Mouse (Mus musculus) MEL (cell line): ENCODE results near the gene Homer2. TPM values are rescaled to one million over a fixed set of nuclear protein-coding genes. Genes with fewer than 3 reads are reported as not detected.

Source experiments
- DNase-seq: peaks from one replicate; pipeline ENCODE4 v3.0.0; 2011; ENCODE audit warnings: low read depth, low spot score
- H3K27ac ChIP-seq: 2 replicates; pipeline ENCODE4 v1.5.1; 2012; ENCODE audit warnings: low read depth, mild to moderate bottlenecking, control low read depth, low read length, moderate library complexity; ENCODE audit not compliant: control insufficient read depth
- H3K27me3 ChIP-seq, 2 experiments: fragments of 150-350 bp in 1 of 2; sonication (generic) in 1 of 2; 2 replicates each; pipeline ENCODE4 v1.6.1; 2012; ENCODE audit warnings: low read length in 2 of 2, mild to moderate bottlenecking in 2 of 2, improper control_type of control experiment in 1 of 2, moderate library complexity in 1 of 2; ENCODE audit not compliant: insufficient read depth in 2 of 2, control insufficient read depth in 1 of 2
- H3K36me3 ChIP-seq, 2 experiments: 2 replicates each; pipeline ENCODE4 v1.6.1; 2012 to 2014; ENCODE audit warnings: low read length in 2 of 2, improper control_type of control experiment in 1 of 2, inconsistent platforms in 1 of 2, mild to moderate bottlenecking in 1 of 2; ENCODE audit not compliant: insufficient read depth in 2 of 2, control insufficient read depth in 1 of 2
- H3K4me1 ChIP-seq, 2 experiments: fragments of 150-350 bp in 1 of 2; sonication (generic) in 1 of 2; 2 replicates each; pipeline ENCODE4 v1.6.1; 2012; ENCODE audit warnings: low read length in 2 of 2, improper control_type of control experiment in 1 of 2, mild to moderate bottlenecking in 1 of 2; ENCODE audit not compliant: insufficient read depth in 2 of 2, control insufficient read depth in 1 of 2
- H3K4me3 ChIP-seq, 2 experiments: fragments of 150-350 bp in 1 of 2; sonication (generic) in 1 of 2; 2 replicates each; pipeline ENCODE4 v1.5.1; 2012; ENCODE audit warnings: low read depth in 2 of 2, low read length in 2 of 2, mild to moderate bottlenecking in 2 of 2, moderate library complexity in 2 of 2, control low read depth in 1 of 2, improper control_type of control experiment in 1 of 2; ENCODE audit not compliant: control insufficient read depth in 1 of 2, insufficient read depth in 1 of 2
- H3K79me2 ChIP-seq: 2 replicates; pipeline ENCODE4 v1.6.1; 2012; ENCODE audit warnings: mild to moderate bottlenecking, low read length, moderate library complexity; ENCODE audit not compliant: control insufficient read depth, poor library complexity, insufficient read depth
- H3K9ac ChIP-seq: 2 replicates; pipeline ENCODE4 v1.6.1; 2012; ENCODE audit warnings: low read depth, mild to moderate bottlenecking, control low read depth, low read length, moderate library complexity; ENCODE audit not compliant: control insufficient read depth, poor library complexity, severe bottlenecking
- H3K9me3 ChIP-seq: fragments of 150-350 bp; sonication (generic); replicated peaks from 2 replicates; pipeline ENCODE4 v1.6.1; 2012; ENCODE audit warnings: mild to moderate bottlenecking, low read length, improper control_type of control experiment, moderate library complexity; ENCODE audit not compliant: insufficient read depth
- CTCF ChIP-seq, 3 experiments: IDR thresholded peaks in 2 of 3; conservative IDR thresholded peaks in 1 of 3; 2 replicates each; pipeline ENCODE4 v1.5.1; 2011 to 2012; ENCODE audit warnings: low read length in 3 of 3, low read depth in 2 of 3, mild to moderate bottlenecking in 2 of 3, improper control_type of control experiment in 1 of 3, inconsistent platforms in 1 of 3, mixed read lengths in 1 of 3, moderate library complexity in 1 of 3; ENCODE audit not compliant: control insufficient read depth in 1 of 3, insufficient read depth in 1 of 3, poor library complexity in 1 of 3, severe bottlenecking in 1 of 3
- E2F4 ChIP-seq: IDR thresholded peaks from 2 replicates; pipeline ENCODE4 v1.6.1; 2011; ENCODE audit warnings: low read depth, low read length, improper control_type of control experiment, borderline replicate concordance
- EP300 ChIP-seq, 2 experiments: IDR thresholded peaks; 2 replicates each; pipeline ENCODE4 v1.6.1; 2011; ENCODE audit warnings: improper control_type of control experiment in 2 of 2, low read length in 2 of 2, low read depth in 1 of 2, mild to moderate bottlenecking in 1 of 2
- GATA1 ChIP-seq: IDR thresholded peaks from 2 replicates; pipeline ENCODE4 v1.6.1; 2011; ENCODE audit warnings: low read depth, low read length, improper control_type of control experiment
- HCFC1 ChIP-seq: IDR thresholded peaks from 2 replicates; pipeline ENCODE4 v1.6.1; 2012; ENCODE audit warnings: low read depth, mild to moderate bottlenecking, inconsistent platforms, low read length, improper control_type of control experiment, moderate library complexity
- KAT2A ChIP-seq: conservative IDR thresholded peaks from 2 replicates; pipeline ENCODE4 v1.6.1; 2012; ENCODE audit warnings: low read depth, low read length, improper control_type of control experiment, inconsistent platforms
- MAFK ChIP-seq: IDR thresholded peaks from 2 replicates; pipeline ENCODE4 v1.6.1; 2011; ENCODE audit warnings: low read depth, mild to moderate bottlenecking, low read length, improper control_type of control experiment, borderline replicate concordance
- MEF2A ChIP-seq: IDR thresholded peaks from 2 replicates; pipeline ENCODE4 v1.6.1; 2014; ENCODE audit warnings: low read depth, mild to moderate bottlenecking, inconsistent platforms, low read length, improper control_type of control experiment; ENCODE audit not compliant: poor library complexity, insufficient replicate concordance, severe bottlenecking; ENCODE audit errors: extremely low read depth
- NELFE ChIP-seq: IDR thresholded peaks from 2 replicates; pipeline ENCODE4 v1.6.1; 2011; ENCODE audit warnings: low read depth, low read length, improper control_type of control experiment
- NRF1 ChIP-seq: IDR thresholded peaks from 2 replicates; pipeline ENCODE4 v1.6.1; 2014; ENCODE audit warnings: low read depth, mild to moderate bottlenecking, inconsistent platforms, low read length, improper control_type of control experiment, moderate library complexity; ENCODE audit not compliant: poor library complexity, insufficient read depth, severe bottlenecking
- POLR2AphosphoS2 ChIP-seq: IDR thresholded peaks from 2 replicates; pipeline ENCODE4 v1.6.1; 2011; ENCODE audit warnings: low read length, improper control_type of control experiment
- POLR2AphosphoS5 ChIP-seq: IDR thresholded peaks from 2 replicates; pipeline ENCODE4 v1.6.1; 2012; ENCODE audit warnings: low read depth, borderline replicate concordance, mild to moderate bottlenecking, inconsistent platforms, low read length, moderate library complexity, mixed read lengths
- RAD21 ChIP-seq: IDR thresholded peaks from 2 replicates; pipeline ENCODE4 v1.6.1; 2011; ENCODE audit warnings: mild to moderate bottlenecking, low read depth, low read length, improper control_type of control experiment
- SMC3 ChIP-seq: IDR thresholded peaks from 2 replicates; pipeline ENCODE4 v1.6.1; 2011; ENCODE audit warnings: low read depth, low read length, improper control_type of control experiment
- UBTF ChIP-seq: IDR thresholded peaks from 2 replicates; pipeline ENCODE4 v1.6.1; 2012; ENCODE audit warnings: low read depth, mild to moderate bottlenecking, inconsistent platforms, low read length, improper control_type of control experiment, moderate library complexity, borderline replicate concordance; ENCODE audit not compliant: insufficient read depth
- USF1 ChIP-seq: IDR thresholded peaks from 2 replicates; pipeline ENCODE4 v1.6.1; 2014; ENCODE audit warnings: low read depth, mild to moderate bottlenecking, inconsistent platforms, low read length, improper control_type of control experiment, moderate library complexity
- ZMIZ1 ChIP-seq: IDR thresholded peaks from 2 replicates; pipeline ENCODE4 v1.6.1; 2012; ENCODE audit warnings: low read depth, mild to moderate bottlenecking, inconsistent platforms, low read length, improper control_type of control experiment, moderate library complexity
- polyA plus RNA-seq, 2 experiments: library from polyadenylated mRNA; stranded (reverse) in 1 of 2; unstranded in 1 of 2; fragments of >175 nt in 1 of 2; fragments of >200 nt in 1 of 2; gene quantifications; 2 replicates each; pipeline versions ENCODE4 v1.2.1 to v1.2.4; 2012; ENCODE audit warnings: low replicate concordance in 2 of 2, low read depth in 1 of 2; ENCODE audit not compliant: insufficient read length in 2 of 2, insufficient read depth in 1 of 2, missing spikeins in 1 of 2
- total RNA-seq: library from RNA; depleted of rRNA; stranded (reverse); fragments of 300-350 nt; gene quantifications from 2 replicates; pipeline ENCODE4 v1.2.3, GENCODE M21; 2012

The Homer2 gene
- total and polyA plus RNA-seq, 3 experiments: 18.4 to 39.0 TPM; not detected in 1

DNA sequence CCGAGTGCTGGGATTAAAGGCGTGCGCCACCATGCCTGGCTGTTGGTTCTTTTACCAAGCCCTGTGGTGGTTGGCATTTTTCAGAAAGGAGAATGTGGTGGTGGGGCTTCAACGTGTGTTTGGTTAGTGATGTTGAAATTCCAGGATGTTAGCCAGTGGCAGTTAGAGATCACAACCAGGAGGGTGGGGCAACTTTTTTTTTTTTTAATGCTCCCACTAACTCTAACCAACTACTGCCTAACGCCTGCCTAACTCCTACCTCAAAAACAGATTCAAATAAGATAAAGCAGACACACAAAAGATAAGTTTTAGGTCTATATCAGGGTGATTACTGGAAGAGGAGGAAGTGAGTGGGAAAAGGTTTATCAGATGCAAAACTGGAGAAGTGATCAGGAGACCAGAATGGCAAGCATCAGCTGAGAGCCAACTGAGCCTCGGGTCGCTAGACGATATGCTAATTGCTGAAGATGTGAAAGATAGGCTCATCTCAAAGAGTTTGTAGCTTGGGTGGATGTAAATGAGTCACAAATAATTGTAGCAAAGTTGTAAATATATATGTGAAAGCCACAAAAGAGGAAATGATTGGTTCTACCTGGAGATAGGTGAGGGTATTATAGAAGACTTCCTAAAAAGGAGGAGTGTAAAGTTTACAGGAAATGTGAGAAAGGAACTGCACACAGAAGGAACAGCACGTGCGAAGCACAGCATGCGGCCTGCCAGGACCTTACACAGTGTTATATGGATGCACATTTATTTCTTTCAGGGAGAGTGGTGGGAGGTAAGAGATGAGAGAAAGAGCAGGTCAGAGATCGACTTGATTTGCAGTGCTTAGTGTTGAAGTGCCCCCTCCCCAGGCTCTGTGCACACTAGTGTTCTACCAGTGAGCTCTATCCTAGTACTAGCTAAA, 25.1 kb upstream of the Homer2 start (continued):
- TF ChIP-seq MEF2A (no peak), CTCF (IDR thresholded peaks at IDR 0.05 in 2 of 3, conservative IDR thresholded peaks at IDR 0.05 in 1 of 3; ENCODE audit: control insufficient read depth in 1 of 3, insufficient read depth in 1 of 3, low read depth in 2 of 3, low read length in 3 of 3, poor library complexity in 1 of 3, severe bottlenecking in 1 of 3) (no peak), ZMIZ1 (no peak), NELFE (no peak)

DNA sequence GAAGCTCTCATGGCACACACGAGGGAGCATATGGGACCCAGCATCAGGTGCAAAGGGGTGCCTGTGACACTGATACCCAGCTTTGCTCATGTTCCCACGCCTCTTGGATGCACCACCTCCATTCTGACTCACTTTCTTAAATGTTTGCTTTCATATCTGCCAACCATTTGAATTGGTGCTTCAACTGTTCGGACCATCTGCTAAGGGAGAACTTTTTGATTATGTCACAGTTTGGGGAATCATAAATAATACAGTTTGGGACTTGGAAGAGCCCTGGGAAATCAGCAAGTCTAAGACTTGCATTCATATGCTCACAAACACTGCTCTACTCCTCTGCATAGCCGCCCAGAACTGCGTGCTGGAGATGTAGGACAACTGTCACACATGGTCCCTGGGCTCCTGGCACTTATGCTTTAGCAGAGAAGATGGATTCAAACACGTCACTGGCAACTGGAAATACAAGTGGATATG, 23.9 kb upstream of the Homer2 start:
- Histone ChIP-seq H3K9ac (no peak overlapping the region), H3K27me3 (no peaks in the 10 kb centered on the region), H3K36me3 (peaks cover 0 to 28% of the 10 kb centered on the region in 2 experiments; a peak in 2 of 4 replicates), H3K4me3 (no peak overlapping the region), H3K79me2 (no peaks in the 10 kb centered on the region), H3K9me3 (no peaks in the 10 kb centered on the region), H3K27ac (no peak overlapping the region), H3K4me1 (peaks cover 10 to 43% of the 10 kb centered on the region in 2 experiments; a peak in 3 of 4 replicates)
- no peak for DNase-seq
- TF ChIP-seq MAFK (no peak), USF1 (no peak), MEF2A (no peak), HCFC1 (no peak), UBTF (no peak), EP300 (IDR thresholded peaks at IDR 0.05; ENCODE audit: low read depth in 1 of 2, low read length in 2 of 2) (no peak), ZMIZ1 (no peak), POLR2AphosphoS5 (no peak)
- TF ChIP-seq, all 39 proteins: peak for 0

DNA sequence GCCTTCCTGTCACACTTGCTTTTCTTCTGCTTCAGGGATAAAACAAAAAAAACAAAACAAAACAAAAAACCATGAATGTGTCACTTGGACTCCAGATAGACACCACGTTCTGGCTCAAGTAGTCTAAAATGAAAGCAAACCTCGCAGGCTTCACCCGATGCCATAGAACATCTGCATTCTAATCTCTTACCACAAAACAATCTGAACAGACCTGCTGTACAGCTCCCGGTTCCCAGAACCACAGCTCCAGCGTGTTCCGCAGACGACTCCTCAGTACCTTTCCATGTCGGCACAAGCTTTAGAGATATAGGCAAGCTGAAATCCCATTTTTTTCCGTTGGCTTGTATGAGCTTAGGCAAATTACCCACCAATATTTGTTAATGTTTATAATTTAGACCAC, 22.5 kb upstream of the Homer2 start:
- peaks cover 16 to 50% of the 10 kb centered on the region in 2 experiments for H3K4me1 ChIP-seq
- no peaks in the 10 kb centered on the region for H3K9me3 ChIP-seq
- H3K36me3 ChIP-seq: peaks cover 0 to 33% of the 10 kb centered on the region in 2 experiments; a peak in 2 of 4 replicates
- H3K27ac ChIP-seq: no peak overlapping the region
- no peak overlapping the region; a peak in 1 of 4 replicates for H3K4me3 ChIP-seq
- no peak overlapping the region for H3K9ac ChIP-seq
- H3K27me3 ChIP-seq: no peaks in the 10 kb centered on the region
- no peaks in the 10 kb centered on the region for H3K79me2 ChIP-seq
- DNase-seq: no peak
- no peak for TF ChIP-seq SMC3
- TF ChIP-seq POLR2AphosphoS5: no peak
- TF ChIP-seq NRF1: no peak
- TF ChIP-seq RAD21: no peak
- TF ChIP-seq KAT2A: no peak
- TF ChIP-seq GATA1: no peak
- TF ChIP-seq POLR2AphosphoS2: no peak
- no peak for TF ChIP-seq MEF2A
- no peak for TF ChIP-seq E2F4
- TF ChIP-seq, all 39 proteins: peak for 0
